Mouse (Mus musculus): ENCODE results near the gene Il3ra.

Il3ra gene

GRCm38 (mm10) chr14:14354511-14355359 is 8.7 kb downstream of the Il3ra start:
- DNase-seq (ENCODE audit: low spot score), result no peak

GRCm38 (mm10) chr14:14355360-14355646 is 9.2 kb downstream of the Il3ra start:
- DNase-seq (ENCODE audit: low spot score), result no peak

DNA sequence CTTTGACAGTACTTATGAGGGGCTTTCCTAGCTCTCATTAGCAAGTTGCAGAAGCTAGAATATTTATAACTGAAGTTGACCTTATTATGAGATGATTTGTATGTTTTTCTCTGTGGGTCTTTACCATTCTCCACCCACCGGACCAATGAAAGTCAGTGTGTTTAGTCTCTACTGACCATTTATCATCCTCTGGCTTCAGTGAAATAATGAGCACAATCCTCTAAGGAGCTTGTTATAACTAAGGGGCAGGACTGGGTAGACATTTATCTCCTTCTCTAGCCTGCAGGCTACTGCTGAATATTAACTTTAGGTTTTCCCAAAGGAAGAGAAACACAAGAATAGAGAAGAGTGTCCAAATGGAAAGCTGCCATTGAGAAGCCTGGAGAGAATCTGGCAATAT is 49.5 kb downstream of the Il3ra start:
- DNase-seq (ENCODE audit: low spot score), result no peak

- DNase-seq (ENCODE audit: low spot score), result no peak
Observed at GRCm38 (mm10) chr14:14400998-14401397, 54.9 kb downstream of the Il3ra start, which contains the start of gene Olfr721-ps1. Gene Olfr721-ps1, plus strand, starts transcription at chr14:14401298.
